Mouse (Mus musculus): Measurements from ENCODE around the gene Hoxc9. TPM values are rescaled to one million over a fixed set of nuclear protein-coding genes. Genes with fewer than 3 reads are reported as not detected.

Hoxc9 gene
- total RNA-seq, 1 experiment = 0.54 TPM

GRCm38 (mm10) chr15:102999183-102999831 is 23.1 kb downstream of the Hoxc9 start:
- in situ Hi-C loops (cut with MboI; ENCODE audit: low sequenced_read_pairs in 2 of 2, unreplicated experiment in 2 of 2) = loop anchor here (5.0 to 25.0 kb wide), 2 partner anchors 37 to 313 kb away; partner anchors contain the start of gene Gpr84 (in 1 of the 2)
- H3K27ac ChIP-seq (ENCODE audit: insufficient read depth, low read depth, low read length, poor library complexity, severe bottlenecking) = no peak overlapping the region
- no peak overlapping the region for H3K9ac ChIP-seq (ENCODE audit: insufficient read depth, low read depth, low read length, poor library complexity, severe bottlenecking)
- TF ChIP-seq MAFK (IDR thresholded peaks at IDR 0.05; ENCODE audit: insufficient read depth, low read depth, low read length) (no peak), CHD2 (IDR thresholded peaks at IDR 0.05; ENCODE audit: low read depth, low read length) (no peak), ZNF384 (IDR thresholded peaks at IDR 0.05; ENCODE audit: low read depth, low read length) (no peak), HCFC1 (IDR thresholded peaks at IDR 0.05; ENCODE audit: borderline replicate concordance, insufficient read depth, low read length) (no peak), ZC3H11A (IDR thresholded peaks at IDR 0.05; ENCODE audit: borderline replicate concordance, low read depth, low read length) (no peak)
- peaks cover 0 to 3% of the 10 kb centered on the region in 2 experiments; a peak in 1 of 4 replicates for H3K4me1 ChIP-seq (ENCODE audit: control insufficient read depth in 2 of 2, insufficient read depth in 2 of 2, low read length in 2 of 2, poor library complexity in 1 of 2)
- H3K9me3 ChIP-seq (ENCODE audit: control insufficient read depth, insufficient read depth, low read depth, low read length) = no peaks in the 10 kb centered on the region
- no peaks in the 10 kb centered on the region for H3K36me3 ChIP-seq (ENCODE audit: control insufficient read depth, insufficient read depth, low read length, poor library complexity, severe bottlenecking)
- peak overlapping the region; percentile 41 to 49 for H3K4me3 ChIP-seq (ENCODE audit: insufficient read depth in 1 of 2, low read depth in 1 of 2, low read length in 2 of 2, poor library complexity in 1 of 2, severe bottlenecking in 1 of 2)
- no peak for DNase-seq (ENCODE audit: low read depth, low spot score)

GRCm38 (mm10) chr15:102999955-103000354 is 23.7 kb downstream of the Hoxc9 start:
- Histone ChIP-seq H3K4me3 (ENCODE audit: insufficient read depth in 1 of 2, low read depth in 1 of 2, low read length in 2 of 2, poor library complexity in 1 of 2, severe bottlenecking in 1 of 2) (0 out of 4 replicates have a peak overlapping the region, but pooled peaks of 1 of the 2 experiments have one; percentile 49), H3K9ac (ENCODE audit: insufficient read depth, low read depth, low read length, poor library complexity, severe bottlenecking) (no peak overlapping the region), H3K4me1 (ENCODE audit: control insufficient read depth in 2 of 2, insufficient read depth in 2 of 2, low read length in 2 of 2, poor library complexity in 1 of 2) (peaks cover 0 to 3% of the 10 kb centered on the region in 2 experiments; a peak in 1 of 4 replicates)

DNA sequence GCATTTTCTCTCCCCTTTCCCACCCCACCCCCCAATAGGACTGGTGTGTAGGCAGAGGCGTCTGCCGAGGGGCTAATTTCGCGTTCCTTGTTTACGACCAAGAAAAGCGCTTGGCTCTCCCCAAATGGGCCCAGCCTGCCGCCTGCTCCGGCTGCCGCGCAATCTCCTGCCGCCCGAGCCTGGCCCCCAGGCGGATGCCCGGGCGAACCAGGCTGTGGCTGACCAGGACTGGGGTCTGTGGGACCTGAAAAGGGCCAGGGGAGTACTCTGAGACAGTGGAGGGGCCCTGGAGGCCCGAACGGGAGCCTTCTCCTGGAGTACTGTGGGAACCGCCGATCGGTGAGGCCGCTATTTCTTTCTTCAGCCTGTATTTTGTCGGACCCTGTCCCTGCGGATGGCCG is 24.3 kb downstream of the Hoxc9 start:
- H3K4me3 ChIP-seq (ENCODE audit: insufficient read depth in 1 of 2, low read depth in 1 of 2, low read length in 2 of 2, poor library complexity in 1 of 2, severe bottlenecking in 1 of 2) = peak overlapping the region; percentile 7 to 25; a peak in 2 of 4 replicates
- H3K4me1 ChIP-seq (ENCODE audit: control insufficient read depth in 2 of 2, insufficient read depth in 2 of 2, low read length in 2 of 2, poor library complexity in 1 of 2) = peaks cover 0 to 3% of the 10 kb centered on the region in 2 experiments; a peak in 1 of 4 replicates
- H3K27ac ChIP-seq (ENCODE audit: insufficient read depth, low read depth, low read length, poor library complexity, severe bottlenecking) = no peak overlapping the region
- no peaks in the 10 kb centered on the region for H3K36me3 ChIP-seq (ENCODE audit: control insufficient read depth, insufficient read depth, low read length, poor library complexity, severe bottlenecking)
- no peaks in the 10 kb centered on the region for H3K9me3 ChIP-seq (ENCODE audit: control insufficient read depth, insufficient read depth, low read depth, low read length)
- in situ Hi-C loops (cut with MboI; ENCODE audit: low sequenced_read_pairs in 2 of 2, unreplicated experiment in 2 of 2) = no loop called here
- no peak overlapping the region; the same call in 1 of the 2 replicates for H3K9ac ChIP-seq (ENCODE audit: insufficient read depth, low read depth, low read length, poor library complexity, severe bottlenecking)
- DNase-seq (ENCODE audit: low read depth, low spot score) = no peak
- no peak for TF ChIP-seq ZNF384 (IDR thresholded peaks at IDR 0.05; ENCODE audit: low read depth, low read length)
- no peak for TF ChIP-seq HCFC1 (IDR thresholded peaks at IDR 0.05; ENCODE audit: borderline replicate concordance, insufficient read depth, low read length)
- no peak for TF ChIP-seq ZC3H11A (IDR thresholded peaks at IDR 0.05; ENCODE audit: borderline replicate concordance, low read depth, low read length)
- no peak for TF ChIP-seq CHD2 (IDR thresholded peaks at IDR 0.05; ENCODE audit: low read depth, low read length)
- no peak for TF ChIP-seq MAFK (IDR thresholded peaks at IDR 0.05; ENCODE audit: insufficient read depth, low read depth, low read length)

More at GRCm38 (mm10) chr15:102999955-103000354, 23.7 kb downstream of the Hoxc9 start:
- DNase-seq (ENCODE audit: low read depth, low spot score) = no peak
- TF ChIP-seq ZNF384 (IDR thresholded peaks at IDR 0.05; ENCODE audit: low read depth, low read length) (no peak), ZC3H11A (IDR thresholded peaks at IDR 0.05; ENCODE audit: borderline replicate concordance, low read depth, low read length) (no peak), HCFC1 (IDR thresholded peaks at IDR 0.05; ENCODE audit: borderline replicate concordance, insufficient read depth, low read length) (no peak), CHD2 (IDR thresholded peaks at IDR 0.05; ENCODE audit: low read depth, low read length) (no peak), MAFK (IDR thresholded peaks at IDR 0.05; ENCODE audit: insufficient read depth, low read depth, low read length) (no peak)
- no peak overlapping the region for H3K27ac ChIP-seq (ENCODE audit: insufficient read depth, low read depth, low read length, poor library complexity, severe bottlenecking)
- H3K36me3 ChIP-seq (ENCODE audit: control insufficient read depth, insufficient read depth, low read length, poor library complexity, severe bottlenecking) = no peaks in the 10 kb centered on the region
- in situ Hi-C loops (cut with MboI; ENCODE audit: low sequenced_read_pairs in 2 of 2, unreplicated experiment in 2 of 2) = loop anchor here (5.0 to 25.0 kb wide), 2 partner anchors 38 to 312 kb away; partner anchors contain the start of gene Gpr84 (in 1 of the 2)
- H3K9me3 ChIP-seq (ENCODE audit: control insufficient read depth, insufficient read depth, low read depth, low read length) = no peaks in the 10 kb centered on the region

- no peak overlapping the region for H3K27ac ChIP-seq (ENCODE audit: insufficient read depth, low read depth, low read length, poor library complexity, severe bottlenecking)
- no peaks in the 10 kb centered on the region for H3K9me3 ChIP-seq (ENCODE audit: control insufficient read depth, insufficient read depth, low read depth, low read length)
- no peak overlapping the region for H3K9ac ChIP-seq (ENCODE audit: insufficient read depth, low read depth, low read length, poor library complexity, severe bottlenecking)
- in situ Hi-C loops (cut with MboI; ENCODE audit: low sequenced_read_pairs in 2 of 2, unreplicated experiment in 2 of 2) = no loop called here
- H3K4me3 ChIP-seq (ENCODE audit: insufficient read depth in 1 of 2, low read depth in 1 of 2, low read length in 2 of 2, poor library complexity in 1 of 2, severe bottlenecking in 1 of 2) = no peak overlapping the region
- H3K36me3 ChIP-seq (ENCODE audit: control insufficient read depth, insufficient read depth, low read length, poor library complexity, severe bottlenecking) = no peaks in the 10 kb centered on the region
- TF ChIP-seq ZC3H11A (IDR thresholded peaks at IDR 0.05; ENCODE audit: borderline replicate concordance, low read depth, low read length) (no peak), MAFK (IDR thresholded peaks at IDR 0.05; ENCODE audit: insufficient read depth, low read depth, low read length) (no peak), HCFC1 (IDR thresholded peaks at IDR 0.05; ENCODE audit: borderline replicate concordance, insufficient read depth, low read length) (no peak), ZNF384 (IDR thresholded peaks at IDR 0.05; ENCODE audit: low read depth, low read length) (no peak), CHD2 (IDR thresholded peaks at IDR 0.05; ENCODE audit: low read depth, low read length) (no peak)
- no peak for DNase-seq (ENCODE audit: low read depth, low spot score)
- peaks cover 0 to 3% of the 10 kb centered on the region in 2 experiments; a peak in 1 of 4 replicates for H3K4me1 ChIP-seq (ENCODE audit: control insufficient read depth in 2 of 2, insufficient read depth in 2 of 2, low read length in 2 of 2, poor library complexity in 1 of 2)
Observed at GRCm38 (mm10) chr15:103001370-103001769, 25.1 kb downstream of the Hoxc9 start.

Measured in ES-E14 (cell line).